Comparison of ENCODE assay signal across 28 mouse cellular contexts in the genomic region with DNA sequence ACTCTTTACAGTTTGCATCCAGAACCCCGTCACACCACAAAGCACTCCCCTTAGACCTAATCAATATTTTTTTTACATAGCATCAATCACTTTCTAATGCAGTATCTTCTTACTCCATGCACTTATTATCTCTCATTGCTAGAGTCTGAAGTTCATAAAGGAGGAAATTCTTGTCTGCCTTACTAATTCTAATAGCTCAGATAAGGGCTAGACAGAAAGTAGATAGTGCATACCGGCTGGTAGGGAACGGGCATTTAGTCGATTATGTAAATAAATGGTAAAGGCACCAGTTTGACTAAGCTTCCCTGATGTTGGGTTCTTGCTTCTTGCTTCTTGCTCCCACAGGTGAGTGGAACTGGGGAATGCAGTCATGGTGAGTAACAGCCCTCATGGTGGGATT.
A peak's percentile ranks its signal among the peaks of the same experiment; 100 is the strongest.
DNase-seq lines count a peak whose midpoint lies in the region; ATAC-seq and TF ChIP-seq lines count a peak whose summit lies in the region.
"Had no signal": no experiment of that assay in that cellular context is flagged by ENCODE, and none has a peak within 500 bp of the region (broad histone marks: within the 10 kb centered on the region; RNA-seq: fewer than 3 reads in every experiment).

No protein-coding gene starts in this region.

- DNase-seq in midbrain, embryonic 11.5 days (ENCODE audit: low spot score, missing footprints), result peak; percentile 41
- no peak for DNase-seq in midbrain, embryonic 10.5 days (ENCODE audit: low spot score)
- DNase-seq in stomach, postnatal 0 days (ENCODE audit: low spot score), result no peak
- DNase-seq in kidney, adult 8-10 months, result no peak
- DNase-seq in cerebellum, postnatal 14 days, result no peak
- DNase-seq: adrenal gland, adult 8-10 months; adrenal gland, postnatal 14 days; adrenal gland, postnatal 36 days; B cell, adult 2 months; cerebellum, adult 11-12 months; cerebellum, adult 2 months; cerebellum, adult 9-10 months; cerebellum, postnatal 10 days; cerebellum, postnatal 36 days; embryo, embryonic 11 days had no signal

- no peaks in the 10 kb centered on the region for H3K27me3 ChIP-seq in midbrain, embryonic 11.5 days (ENCODE audit: control insufficient read depth, insufficient read depth, low read length)
- no peaks in the 10 kb centered on the region for H3K27me3 ChIP-seq in midbrain, embryonic 10.5 days (ENCODE audit: low read depth, poor library complexity, severe bottlenecking)
- no peaks in the 10 kb centered on the region for H3K27me3 ChIP-seq in intestine, postnatal 0 days (replicated peaks; ENCODE audit: control insufficient read depth, insufficient read depth, low read length)
- H3K27me3 ChIP-seq in stomach, postnatal 0 days (ENCODE audit: control insufficient read depth, insufficient read depth, low read length), result no peaks in the 10 kb centered on the region
- H3K27me3 ChIP-seq: CH12.LX; embryonic facial prominence, embryonic 13.5 days; embryonic facial prominence, embryonic 15.5 days; forebrain, embryonic 12.5 days; Patski had no signal

- ATAC-seq in midbrain, embryonic 11.5 days (ENCODE audit: low FRiP score), result no peak
- 0 out of 2 replicates have a peak, but pooled peaks have one; percentile 56 for ATAC-seq in intestine, postnatal 0 days
- ATAC-seq in stomach, postnatal 0 days (ENCODE audit: low FRiP score, low TSS enrichment), result peak; percentile 42; the same call in 1 of the 2 replicates
- ATAC-seq: activated CD4-positive, CD25-positive, alpha-beta regulatory T cell, adult 4 months; CD4-positive, CD25-positive, alpha-beta regulatory T cell, adult 4 months; forebrain, embryonic 14.5 days; forebrain, embryonic 16.5 days; Patski had no signal

- H3K27ac ChIP-seq in midbrain, embryonic 11.5 days (ENCODE audit: low read depth, low read length), result no peak overlapping the region
- no peak overlapping the region for H3K27ac ChIP-seq in midbrain, embryonic 10.5 days (replicated peaks)
- no peak overlapping the region for H3K27ac ChIP-seq in intestine, postnatal 0 days (ENCODE audit: low read depth, low read length)
- no peak overlapping the region for H3K27ac ChIP-seq in stomach, postnatal 0 days (replicated peaks)
- H3K27ac ChIP-seq: embryonic facial prominence, embryonic 13.5 days; embryonic facial prominence, embryonic 15.5 days; forebrain, embryonic 10.5 days; forebrain, embryonic 12.5 days had no signal

- WGBS in midbrain, embryonic 11.5 days, result 90% methylated on average over 4 of the region's 4 CpGs
- 95% methylated on average over 4 of the region's 4 CpGs for WGBS in midbrain, embryonic 10.5 days
- WGBS in intestine, postnatal 0 days, result 43% methylated on average over 4 of the region's 4 CpGs
- 55% methylated on average over 4 of the region's 4 CpGs for WGBS in stomach, postnatal 0 days

- TF ChIP-seq EP300 in stomach, postnatal 0 days (optimal IDR thresholded peaks at IDR 0.05), result no peak

- H3K36me3 ChIP-seq in midbrain, embryonic 11.5 days (ENCODE audit: control insufficient read depth, insufficient read depth, low read length), result no peaks in the 10 kb centered on the region
- no peaks in the 10 kb centered on the region for H3K36me3 ChIP-seq in midbrain, embryonic 10.5 days
- no peaks in the 10 kb centered on the region for H3K36me3 ChIP-seq in intestine, postnatal 0 days (ENCODE audit: control insufficient read depth, insufficient read depth)
- no peaks in the 10 kb centered on the region for H3K36me3 ChIP-seq in stomach, postnatal 0 days (ENCODE audit: control insufficient read depth, insufficient read depth, low read length)
- H3K36me3 ChIP-seq: embryonic facial prominence, embryonic 13.5 days; embryonic facial prominence, embryonic 15.5 days; forebrain, embryonic 10.5 days; forebrain, embryonic 12.5 days; G1E had no signal

- H3K4me3 ChIP-seq in midbrain, embryonic 11.5 days (ENCODE audit: low read depth, low read length), result no peak overlapping the region
- no peak overlapping the region for H3K4me3 ChIP-seq in midbrain, embryonic 10.5 days
- no peak overlapping the region for H3K4me3 ChIP-seq in intestine, postnatal 0 days (ENCODE audit: low read depth, low read length)
- H3K4me3 ChIP-seq in stomach, postnatal 0 days (ENCODE audit: low read depth, low read length), result no peak overlapping the region
- H3K4me3 ChIP-seq: embryonic facial prominence, embryonic 13.5 days; embryonic facial prominence, embryonic 15.5 days; erythroblast, embryonic 14.5 days; forebrain, embryonic 10.5 days; forebrain, embryonic 12.5 days had no signal

- H3K4me2 ChIP-seq in midbrain, embryonic 11.5 days, result no peak overlapping the region
- H3K4me2 ChIP-seq in intestine, postnatal 0 days (replicated peaks; ENCODE audit: low read depth), result peak overlapping the region; percentile 27; the same call in 1 of the 2 replicates
- no peak overlapping the region for H3K4me2 ChIP-seq in stomach, postnatal 0 days (replicated peaks; ENCODE audit: low read depth)
- H3K4me2 ChIP-seq: embryonic facial prominence, embryonic 13.5 days; embryonic facial prominence, embryonic 15.5 days; forebrain, embryonic 12.5 days had no signal

- no peak overlapping the region for H3K9ac ChIP-seq in midbrain, embryonic 11.5 days (ENCODE audit: low read length)
- no peak overlapping the region for H3K9ac ChIP-seq in intestine, postnatal 0 days (ENCODE audit: low read depth, low read length)
- H3K9ac ChIP-seq in stomach, postnatal 0 days (ENCODE audit: low read length), result no peak overlapping the region
- H3K9ac ChIP-seq: embryonic facial prominence, embryonic 13.5 days; embryonic facial prominence, embryonic 15.5 days; forebrain, embryonic 12.5 days had no signal

- no peaks in the 10 kb centered on the region for H3K4me1 ChIP-seq in midbrain, embryonic 11.5 days (ENCODE audit: control insufficient read depth, insufficient read depth, low read length)
- H3K4me1 ChIP-seq in midbrain, embryonic 10.5 days, result no peaks in the 10 kb centered on the region
- H3K4me1 ChIP-seq in intestine, postnatal 0 days (replicated peaks; ENCODE audit: control insufficient read depth, insufficient read depth, low read length), result no peaks in the 10 kb centered on the region
- no peaks in the 10 kb centered on the region for H3K4me1 ChIP-seq in stomach, postnatal 0 days (replicated peaks; ENCODE audit: control insufficient read depth, insufficient read depth)
- H3K4me1 ChIP-seq: embryonic facial prominence, embryonic 15.5 days; forebrain, embryonic 12.5 days had no signal

- no peaks in the 10 kb centered on the region for H3K9me3 ChIP-seq in midbrain, embryonic 11.5 days (ENCODE audit: control insufficient read depth, low read length)
- peaks cover 4% of the 10 kb centered on the region; the same call in 1 of the 2 replicates for H3K9me3 ChIP-seq in midbrain, embryonic 10.5 days (replicated peaks)
- no peaks in the 10 kb centered on the region for H3K9me3 ChIP-seq in intestine, postnatal 0 days (ENCODE audit: control insufficient read depth)
- H3K9me3 ChIP-seq in stomach, postnatal 0 days (ENCODE audit: control insufficient read depth, low read length), result no peaks in the 10 kb centered on the region
- H3K9me3 ChIP-seq: embryonic facial prominence, embryonic 13.5 days; embryonic facial prominence, embryonic 15.5 days; G1E had no signal

- TF ChIP-seq CTCF in intestine, postnatal 0 days (IDR thresholded peaks at IDR 0.05; ENCODE audit: low read depth), result no peak
- no peak for TF ChIP-seq CTCF in stomach, postnatal 0 days (IDR thresholded peaks at IDR 0.05; ENCODE audit: low read depth)
